9 mouse cellular contexts compared by ENCODE assay signal in genomic region chr8:123655351-123655779, GRCm38 (mm10). TPM values are rescaled to one million over a fixed set of nuclear protein-coding genes. Genes with fewer than 3 reads are reported as not detected.
DNase-seq lines count a peak whose midpoint lies in the region; ATAC-seq lines count a peak whose summit lies in the region.
"Had no signal": no experiment of that assay in that cellular context is flagged by ENCODE, and none has a peak within 500 bp of the region (broad histone marks: within the 10 kb centered on the region; RNA-seq: fewer than 3 reads in every experiment).

No protein-coding gene starts in this region.

- peak; percentile 36 for DNase-seq in gastrocnemius, adult 18-20 months (ENCODE audit: low spot score)
- no peak for DNase-seq in gastrocnemius, postnatal 36 days
- peak; percentile 46 for DNase-seq in NIH3T3 (ENCODE audit: low read depth)
- DNase-seq in liver, embryonic 11.5 days (ENCODE audit: low spot score), result no peak
- DNase-seq in layer of hippocampus, adult 8-10 months (ENCODE audit: low spot score in 2 of 2), result no peak
- no peak for DNase-seq in left cerebral cortex, adult 11 months (ENCODE audit: low spot score)

- intact Hi-C loops in gastrocnemius, postnatal 36 days (cut with DNase I), result no loop called here

- H3K4me3 ChIP-seq in forebrain, embryonic 15.5 days, result peak overlapping the region; percentile 96
- H3K4me3 ChIP-seq in liver, embryonic 11.5 days (ENCODE audit: low read depth, low read length), result peak overlapping the region; percentile 69
- peak overlapping the region; percentile 77 for H3K4me3 ChIP-seq in neural tube, embryonic 14.5 days (ENCODE audit: low read depth, low read length)

- peak overlapping the region; percentile 67 for H3K4me2 ChIP-seq in forebrain, embryonic 15.5 days (replicated peaks)
- peak overlapping the region; percentile 75 for H3K4me2 ChIP-seq in liver, embryonic 11.5 days
- peak overlapping the region; percentile 46 for H3K4me2 ChIP-seq in neural tube, embryonic 14.5 days (ENCODE audit: low read depth, low read length)

- H3K4me1 ChIP-seq in forebrain, embryonic 15.5 days, result peaks cover 17% of the 10 kb centered on the region
- peaks cover 4% of the 10 kb centered on the region; the same call in 1 of the 2 replicates for H3K4me1 ChIP-seq in liver, embryonic 11.5 days (replicated peaks; ENCODE audit: control insufficient read depth, insufficient read depth, low read length)
- H3K4me1 ChIP-seq in neural tube, embryonic 14.5 days (ENCODE audit: control insufficient read depth, insufficient read depth, low read length), result peaks cover 10% of the 10 kb centered on the region

- 0 out of 2 replicates have a peak overlapping the region, but pooled peaks have one; percentile 92 for H3K9ac ChIP-seq in forebrain, embryonic 15.5 days (replicated peaks)
- H3K9ac ChIP-seq in liver, embryonic 11.5 days (ENCODE audit: low read depth, low read length), result no peak overlapping the region
- peak overlapping the region; percentile 94; the same call in 1 of the 2 replicates for H3K9ac ChIP-seq in neural tube, embryonic 14.5 days (replicated peaks; ENCODE audit: low read depth, low read length)

- H3K36me3 ChIP-seq in forebrain, embryonic 15.5 days, result peaks cover 9% of the 10 kb centered on the region
- no peaks in the 10 kb centered on the region for H3K36me3 ChIP-seq in liver, embryonic 11.5 days (ENCODE audit: control insufficient read depth, insufficient read depth, low read length)
- 0 out of 2 replicates have a peak, but pooled peaks cover 5% of the 10 kb centered on the region for H3K36me3 ChIP-seq in neural tube, embryonic 14.5 days (ENCODE audit: control insufficient read depth, insufficient read depth, low read length)

- ATAC-seq in forebrain, embryonic 15.5 days (replicated peaks), result no peak
- no peak for ATAC-seq in liver, embryonic 11.5 days (replicated peaks; ENCODE audit: low FRiP score)
- no peak for ATAC-seq in neural tube, embryonic 14.5 days (ENCODE audit: low read depth)

- 15% methylated on average over 8 of the region's 8 CpGs for WGBS in forebrain, embryonic 15.5 days
- 13% methylated on average over 8 of the region's 8 CpGs for WGBS in liver, embryonic 11.5 days
- 8% methylated on average over 8 of the region's 8 CpGs for WGBS in neural tube, embryonic 14.5 days

- H3K9me3 ChIP-seq in forebrain, embryonic 15.5 days, result no peaks in the 10 kb centered on the region
- H3K9me3 ChIP-seq in liver, embryonic 11.5 days (ENCODE audit: control insufficient read depth, low read length), result no peaks in the 10 kb centered on the region
- H3K9me3 ChIP-seq in neural tube, embryonic 14.5 days (ENCODE audit: control insufficient read depth, low read length), result no peaks in the 10 kb centered on the region

- no peak overlapping the region for H3K27ac ChIP-seq in forebrain, embryonic 15.5 days (replicated peaks)
- H3K27ac ChIP-seq in liver, embryonic 11.5 days (ENCODE audit: low read depth, low read length), result 0 out of 2 replicates have a peak overlapping the region, but pooled peaks have one; percentile 40
- no peak overlapping the region for H3K27ac ChIP-seq in neural tube, embryonic 14.5 days (ENCODE audit: low read depth, low read length)
- H3K27ac ChIP-seq: macrophage had no signal

- H3K27me3 ChIP-seq in forebrain, embryonic 15.5 days, result no peaks in the 10 kb centered on the region
- peaks cover 26% of the 10 kb centered on the region for H3K27me3 ChIP-seq in liver, embryonic 11.5 days (replicated peaks; ENCODE audit: control insufficient read depth, insufficient read depth, low read length)
- H3K27me3 ChIP-seq in neural tube, embryonic 14.5 days (ENCODE audit: control insufficient read depth, insufficient read depth, low read length), result no peaks in the 10 kb centered on the region

RNA-seq across cellular contexts. Expression of gene Rhou, which starts 1.6 kb away (rescaled TPM):
- 10 to 100 TPM; 30.1 to 41.0 TPM for total RNA-seq in gastrocnemius, adult 18-20 months (2021)
- 10 to 100 TPM; 12.8 to 14.7 TPM for total RNA-seq in gastrocnemius, postnatal 36 days (2021)
- 8.6 and 10.4 TPM in 2 replicates for polyA plus RNA-seq in forebrain, embryonic 15.5 days (2015; fragmentation: Nextera tagmentation; extraction: Ambion mirVana)
- polyA plus RNA-seq in liver, embryonic 11.5 days (2014; fragmentation: Nextera tagmentation; extraction: Ambion mirVana), result 4.8 and 4.9 TPM in 2 replicates
- polyA plus RNA-seq in neural tube, embryonic 14.5 days (2014; fragmentation: Nextera tagmentation; extraction: Ambion mirVana), result 13.9 and 18.9 TPM in 2 replicates
- total RNA-seq in layer of hippocampus, adult 8-10 months (2022), result 10 to 100 TPM; 37.6 to 57.0 (median 45.8) TPM

Comparison
In these comparisons a context has a peak if more than half of its experiments do, and no peak if none do; other contexts are left out.
1. DNase-seq: peak in gastrocnemius, adult 18-20 months (single experiment) and NIH3T3 (single experiment); none in gastrocnemius, postnatal 36 days (0 of 2), liver, embryonic 11.5 days (single experiment), layer of hippocampus, adult 8-10 months (0 of 2) and left cerebral cortex, adult 11 months (single experiment).
2. Peak in every context shown above with its lines, with median percentiles within 50 percentile points of each other: H3K4me2 ChIP-seq and H3K4me3 ChIP-seq.